Mouse (Mus musculus): ENCODE measurements around the gene Fam50a. TPM values are rescaled to one million over a fixed set of nuclear protein-coding genes. Genes with fewer than 3 reads are reported as not detected.
"Not testable (repeated sequence)": the region's sequence is repeated elsewhere in the genome, so short reads cannot be mapped to it uniquely, and the experiment has no call there.

Fam50a gene
- polyA plus RNA-seq, 1 experiment, result 17.7 TPM

DNA sequence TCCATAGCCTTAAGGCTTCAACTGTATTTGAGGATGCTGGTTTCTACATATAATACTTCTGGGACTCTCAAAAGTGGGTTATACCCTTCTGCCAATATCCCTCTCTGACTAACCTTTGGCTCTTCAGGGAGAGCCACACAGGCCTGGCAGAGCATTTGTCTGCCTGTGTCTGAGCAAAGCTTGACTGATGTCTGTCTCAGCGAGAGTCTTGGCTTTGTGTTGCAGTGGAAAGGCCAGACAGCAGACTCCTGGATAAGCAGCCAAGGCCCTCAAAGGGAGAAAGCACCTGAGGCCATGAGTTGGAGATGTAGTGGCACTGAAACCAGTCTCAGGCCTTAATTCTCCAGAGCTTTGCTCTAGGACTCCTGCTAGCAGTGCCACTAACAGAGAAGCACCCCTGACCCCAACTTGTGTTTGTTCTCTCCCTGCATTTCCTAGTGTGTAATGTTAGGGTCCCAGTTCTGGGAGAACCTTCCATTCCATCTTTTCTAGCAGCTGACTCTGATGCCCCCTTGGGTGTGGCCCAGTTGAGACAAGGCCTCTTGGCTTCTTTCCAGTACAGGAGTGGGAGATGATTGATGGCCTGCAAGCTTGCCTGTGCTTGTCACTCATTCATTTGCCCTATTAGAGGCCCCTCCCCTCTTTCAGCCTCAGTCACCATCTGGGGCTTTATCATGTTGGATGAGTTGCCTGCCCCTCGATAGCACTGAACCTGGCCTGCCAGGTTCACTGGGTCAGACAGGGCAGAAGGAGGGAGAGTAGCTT, 17.5 kb downstream of the Fam50a start:
- DNase-seq, result no peak
- Histone ChIP-seq H3K27ac (ENCODE audit: insufficient read depth, low read depth, low read length) (no peak overlapping the region), H3K36me3 (ENCODE audit: control insufficient read depth, insufficient read depth, low read length) (no peaks in the 10 kb centered on the region), H3K4me1 (ENCODE audit: control insufficient read depth, insufficient read depth, low read length) (no peaks in the 10 kb centered on the region), H3K27me3 (replicated peaks; ENCODE audit: control insufficient read depth, insufficient read depth, low read length) (no peaks in the 10 kb centered on the region), H3K4me3 (ENCODE audit: insufficient read depth, low read depth, low read length) (no peak overlapping the region)
- WGBS, result 63% methylated on average over 2 of the region's 2 CpGs
- TF ChIP-seq POLR2A (IDR thresholded peaks at IDR 0.05; ENCODE audit: low read depth, low read length) (no peak), CTCF (conservative IDR thresholded peaks at IDR 0.05; ENCODE audit: insufficient read depth, insufficient read length, low read depth, low read length) (no peak)

DNA sequence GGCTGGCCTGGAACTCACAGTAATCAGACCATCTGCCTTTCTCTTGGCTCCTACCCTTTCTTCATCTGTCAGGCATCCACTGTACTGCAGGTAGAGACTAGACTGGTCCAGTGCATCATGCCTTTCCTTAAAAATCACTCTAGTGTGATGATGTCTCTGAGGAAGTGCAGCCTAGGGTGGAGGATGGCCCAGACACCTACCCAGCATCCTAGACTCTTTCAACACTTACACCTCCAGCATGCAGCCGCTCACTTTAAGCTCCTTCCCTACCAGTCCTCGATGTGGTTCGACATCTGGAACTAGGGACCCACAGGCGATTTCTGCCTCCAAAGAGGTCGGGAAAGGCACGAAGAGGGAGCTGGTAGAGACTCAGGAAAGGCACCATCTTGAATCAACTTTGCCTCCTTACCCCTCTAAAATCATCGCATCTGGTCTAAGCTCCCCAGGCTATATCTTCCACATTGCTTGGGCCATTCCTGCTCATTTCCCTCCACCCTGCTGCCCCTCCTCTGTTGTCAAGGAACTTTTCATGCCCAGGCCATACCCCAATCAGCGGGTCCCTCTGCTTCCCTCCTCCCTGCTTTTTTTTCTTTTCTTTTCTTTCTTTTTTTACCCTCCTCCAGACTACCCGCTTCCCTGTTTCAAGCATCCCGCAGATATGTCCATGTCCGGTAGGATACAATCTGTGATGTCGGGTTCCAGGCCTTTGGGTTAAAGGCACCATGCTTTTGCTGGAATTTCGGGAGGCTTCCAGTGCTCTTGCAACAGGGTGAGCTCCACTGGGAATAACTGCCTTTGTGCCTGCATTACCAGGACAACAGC, 40.0 kb downstream of the Fam50a start:
- Histone ChIP-seq H3K4me1 (ENCODE audit: control insufficient read depth, insufficient read depth, low read length) (no peaks in the 10 kb centered on the region), H3K4me3 (ENCODE audit: insufficient read depth, low read depth, low read length) (peak overlapping the region; percentile 67), H3K27ac (ENCODE audit: insufficient read depth, low read depth, low read length) (peak overlapping the region; percentile 27; the same call in 1 of the 2 replicates), H3K36me3 (ENCODE audit: control insufficient read depth, insufficient read depth, low read length) (no peaks in the 10 kb centered on the region), H3K27me3 (replicated peaks; ENCODE audit: control insufficient read depth, insufficient read depth, low read length) (no peaks in the 10 kb centered on the region)
- TF ChIP-seq POLR2A (IDR thresholded peaks at IDR 0.05; ENCODE audit: low read depth, low read length) (no peak), CTCF (conservative IDR thresholded peaks at IDR 0.05; ENCODE audit: insufficient read depth, insufficient read length, low read depth, low read length) (no peak)
- WGBS, result 4% methylated on average over 13 of the region's 13 CpGs
- no peak for DNase-seq

DNA sequence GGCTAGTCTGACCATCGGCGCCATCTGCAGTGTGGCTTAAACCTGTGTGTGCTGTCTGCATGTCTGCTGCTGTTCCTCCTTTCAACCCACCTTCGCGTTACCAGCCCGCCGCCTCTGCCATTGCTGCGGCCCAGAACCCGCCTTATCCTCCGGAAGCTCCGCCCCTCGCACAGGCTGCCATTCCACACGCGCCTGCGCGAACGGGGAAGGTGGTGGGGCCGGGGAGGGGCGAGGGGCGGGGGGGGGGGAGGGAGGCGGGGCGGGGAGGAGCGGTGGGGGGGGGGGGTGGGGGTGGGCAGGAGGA, 40.6 kb downstream of the Fam50a start, which contains the start of gene Lage3:
Gene Lage3, minus strand, starts transcription at position 152 of the 304 bp plus-strand sequence.
- 0% methylated on average over 14 of the region's 22 CpGs for WGBS
- H3K27me3 ChIP-seq (replicated peaks; ENCODE audit: control insufficient read depth, insufficient read depth, low read length), result no peaks in the 10 kb centered on the region
- H3K27ac ChIP-seq (ENCODE audit: insufficient read depth, low read depth, low read length), result peak within 1 kb of the TSS; percentile 27; the same call in 1 of the 2 replicates
- no peaks in the 10 kb centered on the region for H3K4me1 ChIP-seq (ENCODE audit: control insufficient read depth, insufficient read depth, low read length)
- peak; percentile 89 for DNase-seq
- H3K4me3 ChIP-seq (ENCODE audit: insufficient read depth, low read depth, low read length), result peak within 1 kb of the TSS; percentile 67
- no peaks in the 10 kb centered on the region for H3K36me3 ChIP-seq (ENCODE audit: control insufficient read depth, insufficient read depth, low read length)
- TF ChIP-seq CTCF (conservative IDR thresholded peaks at IDR 0.05; ENCODE audit: insufficient read depth, insufficient read length, low read depth, low read length) (no peak), POLR2A (IDR thresholded peaks at IDR 0.05; ENCODE audit: low read depth, low read length) (peak; percentile 45)

DNA sequence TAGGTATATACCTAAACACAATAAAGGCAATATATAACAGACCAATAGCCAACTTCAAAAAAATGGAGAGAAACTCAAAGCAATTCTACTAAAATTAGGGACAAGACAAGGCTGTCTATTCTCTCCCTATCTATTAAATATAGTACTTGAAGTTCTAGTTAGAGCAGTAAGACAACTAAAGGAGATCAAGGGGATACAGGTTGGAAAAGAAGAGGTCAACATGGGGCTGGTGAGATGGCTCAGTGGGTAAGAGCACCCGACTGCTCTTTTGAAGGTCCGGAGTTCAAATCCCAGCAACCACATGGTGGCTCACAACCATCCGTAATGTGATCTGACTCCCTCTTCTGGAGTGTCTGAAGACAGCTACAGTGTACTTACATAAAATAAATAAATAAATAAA, 44.2 kb downstream of the Fam50a start:
- not testable (repeated sequence) for DNase-seq; H3K4me3 ChIP-seq (ENCODE audit: insufficient read depth, low read depth, low read length); H3K36me3 ChIP-seq (ENCODE audit: control insufficient read depth, insufficient read depth, low read length); H3K27me3 ChIP-seq (replicated peaks; ENCODE audit: control insufficient read depth, insufficient read depth, low read length); H3K27ac ChIP-seq (ENCODE audit: insufficient read depth, low read depth, low read length); H3K4me1 ChIP-seq (ENCODE audit: control insufficient read depth, insufficient read depth, low read length)
- WGBS, result 80% methylated on average over 3 of the region's 3 CpGs

DNA sequence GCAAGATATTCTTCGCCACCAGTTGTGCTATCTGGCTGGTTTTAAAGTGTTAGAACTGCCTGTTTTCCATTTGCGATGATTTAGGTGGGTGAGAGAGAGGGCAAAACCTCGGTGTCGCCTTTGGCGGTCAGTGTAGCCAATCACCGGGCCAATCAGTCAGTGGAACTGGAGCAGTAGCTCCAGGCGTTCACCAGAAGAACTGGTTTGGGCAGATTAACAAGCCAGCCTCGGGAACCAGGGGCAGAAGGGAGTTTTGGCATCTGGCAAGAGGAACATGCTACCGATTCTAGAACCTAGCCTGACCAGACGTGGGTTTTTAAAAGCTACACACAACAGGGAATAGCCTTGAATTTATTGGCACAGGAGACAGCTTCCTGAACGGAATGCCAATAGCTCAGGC, 46.3 kb downstream of the Fam50a start:
- no peak for TF ChIP-seq POLR2A (IDR thresholded peaks at IDR 0.05; ENCODE audit: low read depth, low read length)
- no peak for TF ChIP-seq CTCF (conservative IDR thresholded peaks at IDR 0.05; ENCODE audit: insufficient read depth, insufficient read length, low read depth, low read length)
- H3K4me1 ChIP-seq (ENCODE audit: control insufficient read depth, insufficient read depth, low read length), result no peaks in the 10 kb centered on the region
- WGBS, result 35% methylated on average over 11 of the region's 11 CpGs
- no peak overlapping the region; the same call in 1 of the 2 replicates for H3K27ac ChIP-seq (ENCODE audit: insufficient read depth, low read depth, low read length)
- no peaks in the 10 kb centered on the region for H3K36me3 ChIP-seq (ENCODE audit: control insufficient read depth, insufficient read depth, low read length)
- DNase-seq, result peak; percentile 51
- no peaks in the 10 kb centered on the region for H3K27me3 ChIP-seq (replicated peaks; ENCODE audit: control insufficient read depth, insufficient read depth, low read length)
- H3K4me3 ChIP-seq (ENCODE audit: insufficient read depth, low read depth, low read length), result no peak overlapping the region

DNA sequence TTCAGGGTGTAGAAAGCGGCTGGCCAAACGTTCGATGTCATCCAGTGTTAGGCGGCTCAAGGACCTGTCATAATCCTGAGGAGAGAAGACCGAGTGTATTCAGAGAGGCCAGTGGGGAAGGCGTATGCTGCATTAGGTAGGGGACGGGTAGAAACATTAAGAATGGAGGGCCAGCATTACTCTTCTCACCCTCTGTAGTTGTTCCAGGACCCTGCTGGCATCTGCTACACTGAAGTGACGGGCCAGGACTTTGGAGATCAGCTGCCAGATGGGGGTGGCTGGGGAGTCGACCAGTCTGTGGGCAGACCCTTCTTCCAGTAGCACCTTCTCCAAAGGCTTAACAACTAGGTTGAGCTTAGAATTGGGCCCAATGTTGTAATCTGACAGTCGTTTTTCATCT, 54.7 kb downstream of the Fam50a start:
- TF ChIP-seq POLR2A (IDR thresholded peaks at IDR 0.05; ENCODE audit: low read depth, low read length), result no peak
- no peak for TF ChIP-seq CTCF (conservative IDR thresholded peaks at IDR 0.05; ENCODE audit: insufficient read depth, insufficient read length, low read depth, low read length)
- H3K4me3 ChIP-seq (ENCODE audit: insufficient read depth, low read depth, low read length), result peak overlapping the region; percentile 80
- no peaks in the 10 kb centered on the region for H3K36me3 ChIP-seq (ENCODE audit: control insufficient read depth, insufficient read depth, low read length)
- DNase-seq, result no peak
- H3K27me3 ChIP-seq (replicated peaks; ENCODE audit: control insufficient read depth, insufficient read depth, low read length), result no peaks in the 10 kb centered on the region
- 47% methylated on average over 10 of the region's 10 CpGs for WGBS
- H3K27ac ChIP-seq (ENCODE audit: insufficient read depth, low read depth, low read length), result peak overlapping the region; percentile 74
- H3K4me1 ChIP-seq (ENCODE audit: control insufficient read depth, insufficient read depth, low read length), result peaks cover 9% of the 10 kb centered on the region; the same call in 1 of the 2 replicates

DNA sequence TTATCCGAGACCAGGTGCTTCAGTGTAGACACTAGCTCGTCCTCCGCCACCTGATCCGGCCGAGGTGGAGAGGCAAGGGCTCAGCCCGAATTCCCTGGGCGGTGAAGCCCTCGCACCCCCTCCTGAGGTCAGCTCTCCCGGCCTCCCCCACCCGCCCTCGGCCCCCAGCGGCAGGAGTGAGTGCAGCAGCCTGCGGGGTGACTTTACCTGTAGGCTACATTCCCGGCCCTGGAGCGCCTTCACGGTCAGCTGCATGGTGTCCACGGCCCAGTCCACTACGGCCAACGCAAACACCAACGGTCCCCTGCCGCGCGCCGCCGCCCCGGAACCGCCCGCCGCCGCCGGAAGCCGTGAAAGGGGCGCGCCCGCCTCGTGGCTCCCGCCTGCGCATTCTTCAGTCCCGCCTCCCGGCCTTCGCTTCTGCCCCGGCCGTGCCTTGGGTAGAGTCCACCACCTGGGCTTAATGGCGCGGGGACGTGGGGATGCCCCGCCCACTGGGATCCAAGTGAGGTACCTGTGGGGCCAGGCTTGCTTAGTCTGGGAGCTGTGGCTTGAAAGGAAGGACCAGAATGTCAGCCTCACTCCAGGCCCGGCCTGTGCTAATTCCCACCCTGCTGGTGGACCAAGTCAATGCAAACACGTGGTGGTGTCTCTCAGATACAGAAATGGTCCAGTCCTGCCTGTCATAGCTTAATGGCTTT, 55.5 kb downstream of the Fam50a start:
- DNase-seq, result peak; percentile 87
- 1% methylated on average over 47 of the region's 49 CpGs for WGBS
- Histone ChIP-seq H3K4me3 (ENCODE audit: insufficient read depth, low read depth, low read length) (peak overlapping the region; percentile 80), H3K27me3 (replicated peaks; ENCODE audit: control insufficient read depth, insufficient read depth, low read length) (no peaks in the 10 kb centered on the region), H3K4me1 (ENCODE audit: control insufficient read depth, insufficient read depth, low read length) (peaks cover 9% of the 10 kb centered on the region; the same call in 1 of the 2 replicates), H3K27ac (ENCODE audit: insufficient read depth, low read depth, low read length) (peak overlapping the region; percentile 74), H3K36me3 (ENCODE audit: control insufficient read depth, insufficient read depth, low read length) (no peaks in the 10 kb centered on the region)
- no peak for TF ChIP-seq CTCF (conservative IDR thresholded peaks at IDR 0.05; ENCODE audit: insufficient read depth, insufficient read length, low read depth, low read length)
- TF ChIP-seq POLR2A (IDR thresholded peaks at IDR 0.05; ENCODE audit: low read depth, low read length), result no peak

Other genes with a start within 250 kb of the Fam50a start
- gene Opn1mw, start 185.6 kb upstream of the Fam50a start, polyA plus RNA-seq (2012; rRNA removed), result not detected in 2 replicates
- gene Mecp2, start 177.7 kb upstream of the Fam50a start, polyA plus RNA-seq (2012; rRNA removed), result 6.8 and 7.0 TPM in 2 replicates
- not detected in 2 replicates for gene Tex28, start 145.2 kb upstream of the Fam50a start, polyA plus RNA-seq (2012; rRNA removed)
- not detected in 2 replicates for gene Tktl1, start 135.8 kb upstream of the Fam50a start, polyA plus RNA-seq (2012; rRNA removed)
- gene Flna, start 63.2 kb upstream of the Fam50a start, polyA plus RNA-seq (2012; rRNA removed), result 125 and 161 TPM in 2 replicates
- gene Emd, start 58.3 kb upstream of the Fam50a start, polyA plus RNA-seq (2012; rRNA removed), result 41.1 and 45.2 TPM in 2 replicates
- 1,301 and 1,460 TPM in 2 replicates for gene Rpl10, start 42.2 kb upstream of the Fam50a start, polyA plus RNA-seq (2012; rRNA removed)
- 79.6 and 104 TPM in 2 replicates for gene Taz, start 31.1 kb upstream of the Fam50a start, polyA plus RNA-seq (2012; rRNA removed)
- gene Dnase1l1, start 30.7 kb upstream of the Fam50a start, polyA plus RNA-seq (2012; rRNA removed), result 26.0 and 26.1 TPM in 2 replicates
- 382 and 458 TPM in 2 replicates for gene Atp6ap1, start 15.9 kb upstream of the Fam50a start, polyA plus RNA-seq (2012; rRNA removed)
- gene Gdi1, start 8.0 kb upstream of the Fam50a start, polyA plus RNA-seq (2012; rRNA removed), result 120 and 150 TPM in 2 replicates
- gene Plxna3, start 16.0 kb downstream of the Fam50a start, polyA plus RNA-seq (2012; rRNA removed), result 5.8 and 7.3 TPM in 2 replicates
- gene Lage3, start 40.6 kb downstream of the Fam50a start, polyA plus RNA-seq (2012; rRNA removed), result 78.3 and 81.7 TPM in 2 replicates
- gene Ubl4a, start 60.2 kb downstream of the Fam50a start, polyA plus RNA-seq (2012; rRNA removed), result 43.3 and 50.4 TPM in 2 replicates
- gene Slc10a3, start 60.3 kb downstream of the Fam50a start, polyA plus RNA-seq (2012; rRNA removed), result 13.9 and 17.4 TPM in 2 replicates
- 47.1 and 53.5 TPM in 2 replicates for gene Fam3a, start 80.2 kb downstream of the Fam50a start, polyA plus RNA-seq (2012; rRNA removed)
- 10.7 and 11.2 TPM in 2 replicates for gene Ikbkg, start 80.3 kb downstream of the Fam50a start, polyA plus RNA-seq (2012; rRNA removed)
- 34.1 and 34.8 TPM in 2 replicates for gene G6pdx, start 116.2 kb downstream of the Fam50a start, polyA plus RNA-seq (2012; rRNA removed)
- not detected in 2 replicates for gene Gm6880, start 168.4 kb downstream of the Fam50a start, polyA plus RNA-seq (2012; rRNA removed)